Mouse (Mus musculus): ENCODE measurements around the gene Gm5269.

Gm5269 gene

GRCm38 (mm10) chr1:45890173-45890572 lies at the start of gene Gm5269:
Gene Gm5269, minus strand, starts transcription at chr1:45890273.
- in situ Hi-C loops (cut with MboI, MseI) = no loop called here

- in situ Hi-C loops (cut with MboI, MseI) = no loop called here
Observed at GRCm38 (mm10) chr1:45931127-45931526, 41.1 kb upstream of the Gm5269 start.

GRCm38 (mm10) chr1:45926911-45927310 lies 36.8 kb upstream of the Gm5269 start:
- in situ Hi-C loops (cut with MboI, MseI) = loop anchor here in 1 of 2 experiments (10.0 kb wide), 1 partner anchor 672 kb away; no protein-coding TSS in a partner anchor

GRCm38 (mm10) chr1:45926393-45926763 lies 36.3 kb upstream of the Gm5269 start, which contains the start of gene Slc40a1:
Gene Slc40a1, minus strand, starts transcription at chr1:45926523.
- in situ Hi-C loops (cut with MboI, MseI) = loop anchor here in 1 of 2 experiments (10.0 kb wide), 1 partner anchor 672 kb away; no protein-coding TSS in a partner anchor

GRCm38 (mm10) chr1:45925500-45926392 lies 35.7 kb upstream of the Gm5269 start:
- in situ Hi-C loops (cut with MboI, MseI) = loop anchor here in 1 of 2 experiments (10.0 kb wide), 1 partner anchor 671 kb away; no protein-coding TSS in a partner anchor

- in situ Hi-C loops (cut with MboI, MseI) = loop anchor here in 1 of 2 experiments (10.0 kb wide), 1 partner anchor 670 kb away; no protein-coding TSS in a partner anchor
Observed at GRCm38 (mm10) chr1:45925131-45925499, 35.0 kb upstream of the Gm5269 start.

GRCm38 (mm10) chr1:45924516-45924915 lies 34.4 kb upstream of the Gm5269 start:
- in situ Hi-C loops (cut with MboI, MseI) = loop anchor here in 1 of 2 experiments (10.0 kb wide), 1 partner anchor 670 kb away; no protein-coding TSS in a partner anchor

GRCm38 (mm10) chr1:45923306-45923705 lies 33.2 kb upstream of the Gm5269 start:
- in situ Hi-C loops (cut with MboI, MseI) = loop anchor here in 1 of 2 experiments (10.0 kb wide), 1 partner anchor 669 kb away; no protein-coding TSS in a partner anchor

- in situ Hi-C loops (cut with MboI, MseI) = loop anchor here in 1 of 2 experiments (10.0 kb wide), 1 partner anchor 666 kb away; no protein-coding TSS in a partner anchor
Observed at GRCm38 (mm10) chr1:45920703-45921102, 30.6 kb upstream of the Gm5269 start.

GRCm38 (mm10) chr1:45919752-45920151 lies 29.7 kb upstream of the Gm5269 start:
- in situ Hi-C loops (cut with MboI, MseI) = loop anchor here in 1 of 2 experiments (10.0 kb wide), 1 partner anchor 665 kb away; no protein-coding TSS in a partner anchor

- in situ Hi-C loops (cut with MboI, MseI) = no loop called here
Observed at GRCm38 (mm10) chr1:45917136-45917803, 27.2 kb upstream of the Gm5269 start.

- in situ Hi-C loops (cut with MboI, MseI) = no loop called here
Observed at GRCm38 (mm10) chr1:45916174-45916573, 26.1 kb upstream of the Gm5269 start.

GRCm38 (mm10) chr1:45914236-45914635 lies 24.2 kb upstream of the Gm5269 start:
- in situ Hi-C loops (cut with MboI, MseI) = no loop called here

- in situ Hi-C loops (cut with MboI, MseI) = loop anchor here in 1 of 2 experiments (10.0 kb wide), 1 partner anchor 760 kb away; no protein-coding TSS in a partner anchor
Observed at GRCm38 (mm10) chr1:45905107-45905821, 15.2 kb upstream of the Gm5269 start.

GRCm38 (mm10) chr1:45904161-45904560 lies 14.1 kb upstream of the Gm5269 start:
- in situ Hi-C loops (cut with MboI, MseI) = loop anchor here in 1 of 2 experiments (10.0 kb wide), 1 partner anchor 761 kb away; no protein-coding TSS in a partner anchor

- in situ Hi-C loops (cut with MboI, MseI) = no loop called here
Observed at GRCm38 (mm10) chr1:45898044-45898443, 8.0 kb upstream of the Gm5269 start.

- in situ Hi-C loops (cut with MboI, MseI) = no loop called here
Observed at GRCm38 (mm10) chr1:45894168-45894912, 4.3 kb upstream of the Gm5269 start.

- in situ Hi-C loops (cut with MboI, MseI) = no loop called here
Observed at GRCm38 (mm10) chr1:45891986-45892385, 1.9 kb upstream of the Gm5269 start.

GRCm38 (mm10) chr1:45886800-45887199 lies 3.3 kb downstream of the Gm5269 start:
- in situ Hi-C loops (cut with MboI, MseI) = no loop called here

GRCm38 (mm10) chr1:45883378-45883777 lies 6.7 kb downstream of the Gm5269 start:
- in situ Hi-C loops (cut with MboI, MseI) = no loop called here

Data from T-helper 17 cell (primary cell).